Mouse (Mus musculus): ENCODE measurements around the gene Pax5.

Gene Pax5

GRCm38 (mm10) chr4:44543880-44544279, 166.4 kb downstream of the Pax5 start:
- DNase-seq (ENCODE audit: low spot score), result no peak

DNA sequence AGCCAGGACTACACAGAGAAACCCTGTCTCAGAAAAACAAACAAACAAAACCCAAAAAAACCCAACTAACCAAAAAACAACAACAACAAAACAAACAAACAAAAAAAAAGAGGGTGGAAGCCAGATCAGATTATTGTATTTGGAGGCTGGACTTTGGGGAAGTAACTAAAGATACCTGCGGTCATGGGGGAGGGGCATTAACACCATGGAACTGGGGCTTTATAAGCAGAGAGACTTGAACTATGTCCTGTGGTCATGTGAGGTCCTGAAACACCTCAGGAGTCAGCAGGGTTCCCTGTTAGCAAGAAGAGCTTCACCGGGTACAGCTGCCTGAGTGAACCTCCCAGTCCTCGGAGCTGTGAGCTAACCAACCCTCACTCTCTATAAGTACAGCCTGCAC, 168.2 kb downstream of the Pax5 start:
- no peak for DNase-seq (ENCODE audit: low spot score)

GRCm38 (mm10) chr4:44538488-44538887, 171.8 kb downstream of the Pax5 start:
- no peak for DNase-seq (ENCODE audit: low spot score)

DNA sequence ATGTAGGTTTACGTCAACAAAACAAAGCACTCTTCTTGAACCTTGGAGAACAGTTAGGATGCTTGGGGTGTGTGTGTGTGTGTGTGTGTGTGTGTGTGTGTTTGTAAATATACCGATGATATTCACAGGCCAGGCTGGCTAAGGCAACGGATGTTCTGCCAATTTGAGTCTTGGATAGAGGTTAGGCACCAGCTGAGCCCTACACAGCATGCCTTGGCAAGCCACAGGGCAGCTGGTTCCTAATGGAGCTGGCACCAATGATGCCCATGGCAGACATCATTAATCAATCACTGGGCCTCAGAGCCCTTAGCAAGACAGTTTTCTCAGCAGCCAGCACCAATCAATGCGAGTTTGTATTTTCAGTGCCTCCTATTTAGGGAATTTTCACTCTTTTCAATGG, 173.5 kb downstream of the Pax5 start:
- no peak for DNase-seq (ENCODE audit: low spot score)

GRCm38 (mm10) chr4:44535646-44536045, 174.6 kb downstream of the Pax5 start:
- DNase-seq (ENCODE audit: low spot score), result no peak

GRCm38 (mm10) chr4:44533286-44533685, 177.0 kb downstream of the Pax5 start:
- no peak for DNase-seq (ENCODE audit: low spot score)

DNA sequence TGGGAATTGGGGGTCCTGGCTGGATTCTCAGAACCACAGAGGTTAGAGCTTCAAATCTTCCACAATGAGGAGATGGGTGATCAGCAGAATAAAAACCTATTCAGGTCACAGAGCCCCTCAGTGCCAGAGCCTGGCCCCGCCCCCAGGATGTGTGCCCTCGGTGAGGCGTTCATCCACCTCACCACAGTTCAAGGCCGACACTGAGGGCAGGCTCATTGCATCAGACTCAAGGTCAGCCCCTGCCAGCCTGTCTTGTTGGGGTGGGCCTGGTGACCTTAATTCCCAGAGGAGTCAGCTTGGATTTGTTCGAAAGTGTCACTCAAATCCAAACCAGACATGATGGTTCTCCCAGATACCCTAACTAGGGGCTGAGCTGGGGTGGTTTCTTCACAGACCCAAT, 177.6 kb downstream of the Pax5 start:
- no peak for DNase-seq (ENCODE audit: low spot score)

- no peak for DNase-seq (ENCODE audit: low spot score)
These were observed 185.0 kb downstream of the Pax5 start for GRCm38 (mm10) chr4:44525336-44525735.

- DNase-seq (ENCODE audit: low spot score), result no peak
These were observed 191.4 kb downstream of the Pax5 start for GRCm38 (mm10) chr4:44518923-44519322.

DNA sequence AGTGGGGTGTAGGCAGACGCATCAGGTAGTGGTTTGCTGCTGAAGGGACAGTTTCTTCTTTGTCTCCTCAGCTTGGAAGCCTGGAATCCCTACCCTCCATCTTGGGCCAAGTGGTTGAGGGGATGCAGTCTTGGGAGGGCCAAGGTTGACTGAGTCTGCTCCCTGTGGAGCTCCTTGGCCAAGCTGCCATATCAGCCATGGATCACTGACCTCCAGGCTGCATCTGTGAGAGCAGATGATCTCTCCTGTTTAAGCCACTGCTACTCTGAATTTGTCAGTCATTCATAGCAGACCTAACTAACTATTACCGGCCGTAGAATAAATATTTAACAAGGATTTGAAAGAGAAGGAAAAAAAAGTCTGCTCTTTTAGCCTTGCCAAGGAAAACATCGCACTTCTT, 196.3 kb downstream of the Pax5 start:
- DNase-seq (ENCODE audit: low spot score), result no peak

- DNase-seq (ENCODE audit: low spot score), result no peak
These were observed 198.6 kb downstream of the Pax5 start for GRCm38 (mm10) chr4:44511682-44512081.

GRCm38 (mm10) chr4:44508386-44509226, 201.7 kb downstream of the Pax5 start:
- DNase-seq (ENCODE audit: low spot score), result no peak

DNA sequence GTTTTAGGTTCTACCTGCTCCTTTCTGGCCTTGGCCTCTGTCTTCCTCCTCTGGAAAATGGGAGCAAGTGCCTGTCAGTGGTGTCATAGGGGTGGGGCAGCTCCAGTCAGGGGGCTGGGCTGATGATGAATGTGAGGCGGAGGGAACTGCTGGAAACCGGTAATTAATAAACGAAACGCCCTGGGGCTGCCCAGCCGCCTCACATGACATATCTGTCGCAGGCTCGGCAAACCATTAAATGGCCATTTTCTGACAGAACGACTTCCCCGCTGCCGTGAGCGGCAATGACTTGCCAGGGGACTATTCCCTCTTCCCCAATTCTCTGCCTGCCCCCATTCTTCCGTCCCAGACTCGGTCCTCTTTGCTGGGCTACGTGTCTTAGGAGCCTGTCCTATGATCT, 202.4 kb downstream of the Pax5 start:
- DNase-seq (ENCODE audit: low spot score), result no peak

- DNase-seq (ENCODE audit: low spot score), result no peak
These were observed 205.3 kb downstream of the Pax5 start for GRCm38 (mm10) chr4:44504998-44505397.

GRCm38 (mm10) chr4:44502196-44502867, 208.0 kb downstream of the Pax5 start:
- DNase-seq (ENCODE audit: low spot score), result no peak

GRCm38 (mm10) chr4:44498156-44498555, 212.1 kb downstream of the Pax5 start:
- no peak for DNase-seq (ENCODE audit: low spot score)

- DNase-seq (ENCODE audit: low spot score), result no peak
These were observed 214.5 kb downstream of the Pax5 start for GRCm38 (mm10) chr4:44495836-44496235.

GRCm38 (mm10) chr4:44493756-44494155, 216.5 kb downstream of the Pax5 start:
- DNase-seq (ENCODE audit: low spot score), result no peak

GRCm38 (mm10) chr4:44490872-44491271, 219.4 kb downstream of the Pax5 start:
- no peak for DNase-seq (ENCODE audit: low spot score)

DNA sequence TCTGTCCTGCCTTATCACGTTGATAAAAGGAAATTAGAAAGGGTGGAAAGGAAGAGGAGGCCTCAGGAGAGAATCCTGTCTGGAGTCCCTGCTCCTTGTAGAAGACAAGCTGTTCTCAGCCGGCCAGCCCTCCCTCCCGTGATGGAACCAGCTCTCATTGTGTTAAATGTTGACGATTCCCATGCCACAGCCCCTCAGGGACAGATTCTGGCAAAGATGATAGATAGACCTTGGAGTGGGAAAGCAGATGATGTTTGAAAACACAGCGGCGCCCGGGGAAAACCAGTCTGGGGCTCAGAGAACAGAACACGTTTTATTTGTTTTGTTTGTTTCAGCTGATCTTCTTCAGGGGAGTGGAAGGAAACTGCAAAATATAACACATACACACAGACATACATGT, 221.6 kb downstream of the Pax5 start:
- DNase-seq (ENCODE audit: low spot score), result no peak

- DNase-seq (ENCODE audit: low spot score), result no peak
These were observed 222.1 kb downstream of the Pax5 start for GRCm38 (mm10) chr4:44488219-44488618.

- no peak for DNase-seq (ENCODE audit: low spot score)
These were observed 227.4 kb downstream of the Pax5 start for GRCm38 (mm10) chr4:44482851-44483250.

- no peak for DNase-seq (ENCODE audit: low spot score)
These were observed 230.5 kb downstream of the Pax5 start for GRCm38 (mm10) chr4:44479755-44480154.

Data from T-cell, adult 2 months (primary cell).